Mouse (Mus musculus) liver, adult 2 months (tissue): ENCODE measurements around the gene Catsperg1.

Source experiments
- CTCF ChIP-seq: fragments of 200-500 bp; IDR thresholded peaks from 2 replicates; pipeline ENCODE4 v1.5.1; 2011; ENCODE audit warnings: low read depth, low read length, control low read depth
- POLR2A ChIP-seq: fragments of 200-500 bp; IDR thresholded peaks from 2 replicates; pipeline ENCODE4 v1.6.1; 2011; ENCODE audit warnings: low read length, control low read depth; ENCODE audit not compliant: insufficient read depth; ENCODE audit errors: extremely low read depth

DNA sequence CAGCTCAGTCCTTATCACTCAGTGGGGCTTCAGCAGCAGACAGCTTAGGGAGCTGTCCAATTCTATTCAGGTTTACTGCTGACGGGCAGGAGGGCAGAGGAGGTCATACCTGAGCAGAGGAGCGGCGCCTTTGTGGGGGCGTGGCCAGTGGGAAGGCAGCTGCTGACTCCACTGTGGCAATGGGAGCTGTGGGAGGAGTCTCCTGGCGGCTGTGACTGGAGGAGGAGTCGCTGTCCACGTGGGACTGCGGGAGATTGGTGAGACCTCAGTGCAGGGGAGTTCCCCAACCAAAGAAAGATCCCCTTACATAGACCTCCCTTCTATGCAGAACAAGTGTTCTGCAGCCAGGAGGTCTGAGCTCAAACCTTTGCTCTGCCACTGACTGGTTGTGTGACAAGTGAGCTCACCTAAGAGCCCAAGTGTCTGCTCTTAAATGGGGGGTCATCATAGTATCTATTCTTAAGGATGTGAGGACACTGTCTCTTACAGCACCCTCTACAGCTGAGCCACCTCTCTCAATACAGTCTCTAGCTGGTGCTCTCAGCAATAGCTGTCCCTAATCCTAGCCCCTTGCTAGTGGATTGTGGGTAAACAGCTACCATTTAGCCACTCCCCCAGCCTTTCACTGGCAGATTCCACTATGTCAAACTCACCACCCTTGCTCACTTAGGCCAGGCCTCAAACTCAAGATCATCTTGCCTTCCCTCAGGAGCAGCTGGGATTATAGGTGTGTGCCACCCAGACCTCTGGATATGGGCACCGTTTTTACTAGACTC is 50.9 kb downstream of the Catsperg1 start:
- TF ChIP-seq CTCF (no peak), POLR2A (no peak)
